Mouse (Mus musculus): ENCODE results near the gene Spdye4a. TPM values are rescaled to one million over a fixed set of nuclear protein-coding genes. Genes with fewer than 3 reads are reported as not detected.

Spdye4a gene
- polyA plus RNA-seq, 1 experiment from 2014 or later = not detected

DNA sequence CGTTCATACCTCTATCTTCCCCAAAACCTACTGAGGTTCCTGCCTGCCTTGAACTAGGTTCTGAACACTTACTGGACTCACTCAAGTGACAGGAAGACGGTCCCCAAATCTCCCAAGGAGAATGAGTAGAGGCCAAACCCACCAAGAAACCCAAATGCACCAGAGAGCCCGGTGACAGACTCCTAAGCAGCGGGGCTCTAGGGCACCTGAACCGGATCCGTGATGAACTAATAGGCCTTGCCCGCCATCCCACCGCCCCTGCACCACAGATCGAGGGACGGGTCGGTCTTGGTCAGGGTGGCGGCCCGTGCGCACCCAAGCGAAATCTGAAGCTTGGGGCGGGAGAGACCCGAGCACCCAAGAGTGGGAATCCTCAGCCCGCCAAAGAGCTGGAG lies 26.1 kb upstream of the Spdye4a start:
- no peak overlapping the region for H3K27ac ChIP-seq (ENCODE audit: low read depth, low read length)
- ATAC-seq (ENCODE audit: low FRiP score, low TSS enrichment) = no peak
- H3K9me3 ChIP-seq (ENCODE audit: control insufficient read depth, low read length) = no peaks in the 10 kb centered on the region
- peaks cover 70% of the 10 kb centered on the region for H3K27me3 ChIP-seq (ENCODE audit: control insufficient read depth, insufficient read depth, low read length)
- peak overlapping the region; percentile 84 for H3K4me2 ChIP-seq (replicated peaks; ENCODE audit: low read depth, low read length)
- peak overlapping the region; percentile 46 for H3K4me3 ChIP-seq (ENCODE audit: low read length)
- H3K9ac ChIP-seq (ENCODE audit: low read depth, low read length) = no peak overlapping the region
- peaks cover 21% of the 10 kb centered on the region for H3K4me1 ChIP-seq (ENCODE audit: control insufficient read depth, insufficient read depth, low read length)
- WGBS = 18% methylated on average over 18 of the region's 18 CpGs
- H3K36me3 ChIP-seq (ENCODE audit: control insufficient read depth, insufficient read depth, low read length) = peaks cover 13% of the 10 kb centered on the region; the same call in 1 of the 2 replicates

DNA sequence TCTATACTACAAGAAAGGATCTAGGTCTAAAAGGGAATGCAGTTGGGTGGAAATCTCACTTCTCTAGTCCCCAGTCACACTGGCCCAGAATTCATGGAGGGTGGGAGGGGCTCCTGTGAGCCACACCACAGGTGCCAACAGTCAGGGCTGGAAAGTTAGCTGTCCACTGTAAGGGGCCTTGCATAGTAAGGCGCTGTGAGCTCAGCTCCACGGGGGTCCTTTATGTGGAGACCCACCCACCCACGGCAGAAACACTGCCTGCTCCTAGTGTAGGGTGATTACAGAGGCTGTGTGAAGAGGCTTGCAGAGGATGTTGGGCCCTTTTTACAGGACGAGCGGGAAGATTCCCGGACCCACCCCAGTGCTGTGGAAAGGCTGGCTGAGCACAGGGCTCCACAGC lies 25.3 kb upstream of the Spdye4a start:
- 45% methylated on average over 6 of the region's 6 CpGs for WGBS
- ATAC-seq (ENCODE audit: low FRiP score, low TSS enrichment) = no peak
- H3K36me3 ChIP-seq (ENCODE audit: control insufficient read depth, insufficient read depth, low read length) = peaks cover 18% of the 10 kb centered on the region; the same call in 1 of the 2 replicates
- H3K9me3 ChIP-seq (ENCODE audit: control insufficient read depth, low read length) = no peaks in the 10 kb centered on the region
- peaks cover 21% of the 10 kb centered on the region for H3K4me1 ChIP-seq (ENCODE audit: control insufficient read depth, insufficient read depth, low read length)
- H3K27me3 ChIP-seq (ENCODE audit: control insufficient read depth, insufficient read depth, low read length) = peaks cover 63% of the 10 kb centered on the region
- H3K4me3 ChIP-seq (ENCODE audit: low read length) = no peak overlapping the region
- H3K9ac ChIP-seq (ENCODE audit: low read depth, low read length) = no peak overlapping the region
- no peak overlapping the region for H3K27ac ChIP-seq (ENCODE audit: low read depth, low read length)
- no peak overlapping the region for H3K4me2 ChIP-seq (replicated peaks; ENCODE audit: low read depth, low read length)

DNA sequence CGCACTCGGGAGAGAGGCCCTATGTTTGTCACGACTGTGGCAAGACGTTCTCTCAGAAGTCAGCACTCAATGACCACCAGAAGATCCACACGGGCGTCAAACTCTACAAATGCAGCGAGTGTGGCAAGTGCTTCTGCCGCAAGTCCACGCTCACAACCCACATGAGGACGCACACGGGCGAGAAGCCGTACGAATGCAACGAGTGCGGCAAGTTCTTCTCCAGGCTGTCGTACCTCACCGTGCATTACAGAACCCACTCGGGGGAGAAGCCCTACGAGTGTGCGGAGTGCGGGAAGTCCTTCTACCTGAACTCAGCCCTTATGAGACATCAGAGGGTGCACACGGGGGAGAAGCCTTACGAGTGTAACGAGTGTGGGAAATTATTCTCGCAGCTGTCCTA lies 18.2 kb upstream of the Spdye4a start:
- no peak overlapping the region for H3K9ac ChIP-seq (ENCODE audit: low read depth, low read length)
- H3K9me3 ChIP-seq (ENCODE audit: control insufficient read depth, low read length) = no peaks in the 10 kb centered on the region
- no peak overlapping the region for H3K27ac ChIP-seq (ENCODE audit: low read depth, low read length)
- peaks cover 90% of the 10 kb centered on the region for H3K36me3 ChIP-seq (ENCODE audit: control insufficient read depth, insufficient read depth, low read length)
- no peaks in the 10 kb centered on the region for H3K27me3 ChIP-seq (ENCODE audit: control insufficient read depth, insufficient read depth, low read length)
- no peak overlapping the region for H3K4me2 ChIP-seq (replicated peaks; ENCODE audit: low read depth, low read length)
- no peaks in the 10 kb centered on the region for H3K4me1 ChIP-seq (ENCODE audit: control insufficient read depth, insufficient read depth, low read length)
- H3K4me3 ChIP-seq (ENCODE audit: low read length) = no peak overlapping the region
- no peak for ATAC-seq (ENCODE audit: low FRiP score, low TSS enrichment)
- 96% methylated on average over 26 of the region's 26 CpGs for WGBS

DNA sequence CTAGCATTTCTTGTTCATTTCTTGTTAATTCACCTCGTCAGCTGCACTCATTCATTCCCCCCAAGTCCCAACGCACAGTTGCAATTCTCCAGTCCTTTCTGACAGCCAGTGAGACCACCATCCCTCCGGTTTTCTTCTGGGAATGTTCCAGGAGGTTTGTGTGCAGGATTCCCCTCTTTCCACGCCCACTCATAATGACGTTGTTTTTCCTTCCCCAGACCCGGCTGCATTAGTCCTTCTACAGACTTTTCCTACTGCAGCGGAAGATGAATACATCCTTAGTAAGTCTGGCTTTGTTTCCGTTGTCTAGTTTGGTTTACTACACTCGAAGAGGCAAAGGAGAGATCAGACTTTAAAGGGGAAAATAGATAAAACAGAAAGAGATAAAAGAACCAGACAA lies 9.3 kb upstream of the Spdye4a start:
- Histone ChIP-seq H3K9ac (ENCODE audit: low read depth, low read length) (peak overlapping the region; percentile 92; the same call in 1 of the 2 replicates), H3K4me3 (ENCODE audit: low read length) (peak overlapping the region; percentile 76), H3K27ac (ENCODE audit: low read depth, low read length) (no peak overlapping the region), H3K36me3 (ENCODE audit: control insufficient read depth, insufficient read depth, low read length) (peaks cover 33% of the 10 kb centered on the region), H3K9me3 (ENCODE audit: control insufficient read depth, low read length) (no peaks in the 10 kb centered on the region), H3K4me1 (ENCODE audit: control insufficient read depth, insufficient read depth, low read length) (peaks cover 13% of the 10 kb centered on the region), H3K27me3 (ENCODE audit: control insufficient read depth, insufficient read depth, low read length) (no peaks in the 10 kb centered on the region), H3K4me2 (replicated peaks; ENCODE audit: low read depth, low read length) (peak overlapping the region; percentile 67)
- no peak for ATAC-seq (ENCODE audit: low FRiP score, low TSS enrichment)
- 44% methylated on average over 9 of the region's 9 CpGs for WGBS

DNA sequence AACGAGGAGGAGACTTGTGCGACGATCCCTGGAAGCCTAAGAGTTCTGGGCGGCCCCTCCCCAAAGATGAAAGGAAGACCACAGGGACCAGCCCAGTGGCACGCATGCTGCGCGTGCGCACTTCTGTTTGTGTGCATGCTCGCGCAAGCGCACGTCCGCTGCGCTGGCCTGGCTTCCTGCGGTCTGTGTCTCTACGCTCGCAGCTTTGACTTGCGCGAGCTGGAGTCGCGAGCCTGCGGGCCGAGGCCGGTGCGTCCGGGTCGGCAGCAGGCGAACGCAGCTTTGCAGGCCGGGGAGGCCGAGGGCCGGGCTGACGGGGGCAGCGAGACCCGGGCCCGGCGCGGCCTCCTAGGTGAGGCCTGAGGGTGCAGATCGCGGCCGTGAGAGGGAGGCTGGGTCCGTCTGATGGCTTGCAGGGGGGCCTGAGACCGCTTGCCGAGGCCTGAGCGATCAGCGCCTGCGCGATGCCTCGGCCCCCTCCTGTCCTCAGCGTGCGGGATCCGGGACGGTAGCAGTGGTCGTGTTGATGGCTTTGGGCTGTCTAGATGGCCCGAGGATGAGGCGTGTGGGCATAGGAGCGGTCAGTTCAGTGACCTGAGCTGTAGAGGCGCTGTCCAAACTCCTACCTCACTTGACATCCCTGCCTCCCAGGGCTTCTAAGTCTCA lies 8.5 kb upstream of the Spdye4a start, which contains the start of gene Zfp12:
TSS of gene Zfp12 (plus strand) at position 136 of the 666 bp plus-strand sequence.
- Histone ChIP-seq H3K36me3 (ENCODE audit: control insufficient read depth, insufficient read depth, low read length) (peaks cover 24% of the 10 kb centered on the region), H3K4me1 (ENCODE audit: control insufficient read depth, insufficient read depth, low read length) (peaks cover 13% of the 10 kb centered on the region), H3K4me2 (replicated peaks; ENCODE audit: low read depth, low read length) (peak within 1 kb of the TSS; percentile 67), H3K9me3 (ENCODE audit: control insufficient read depth, low read length) (no peaks in the 10 kb centered on the region), H3K27ac (ENCODE audit: low read depth, low read length) (peak within 1 kb of the TSS; percentile 97), H3K9ac (ENCODE audit: low read depth, low read length) (peak within 1 kb of the TSS; percentile 92), H3K27me3 (ENCODE audit: control insufficient read depth, insufficient read depth, low read length) (no peaks in the 10 kb centered on the region), H3K4me3 (ENCODE audit: low read length) (peak within 1 kb of the TSS; percentile 76)
- under 1% methylated on average over 57 of the region's 58 CpGs for WGBS
- peak; percentile 98 for ATAC-seq (ENCODE audit: low FRiP score, low TSS enrichment)

DNA sequence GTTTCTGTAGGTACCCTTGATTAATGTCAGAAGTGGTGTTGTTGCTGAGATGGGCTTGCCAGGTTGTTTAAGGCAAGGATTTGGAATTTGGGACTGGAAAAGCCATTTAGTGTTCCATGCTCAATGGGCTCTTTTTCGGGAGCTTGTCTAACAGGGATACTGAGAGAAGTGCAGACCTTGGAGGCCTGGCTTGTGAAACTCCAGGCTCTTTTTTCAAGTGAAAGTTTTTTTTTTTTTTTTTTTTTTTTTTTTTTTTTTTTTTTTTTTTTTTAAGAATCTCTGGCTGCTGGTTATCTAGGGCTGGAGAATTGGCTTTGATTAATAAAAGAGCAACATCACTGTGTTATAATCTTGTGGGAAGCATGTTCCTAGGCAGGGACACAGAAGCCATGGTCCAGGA lies 4.4 kb downstream of the Spdye4a start:
- Histone ChIP-seq H3K4me1 (ENCODE audit: control insufficient read depth, insufficient read depth, low read length) (no peaks in the 10 kb centered on the region), H3K9me3 (ENCODE audit: control insufficient read depth, low read length) (no peaks in the 10 kb centered on the region), H3K36me3 (ENCODE audit: control insufficient read depth, insufficient read depth, low read length) (no peaks in the 10 kb centered on the region), H3K4me2 (replicated peaks; ENCODE audit: low read depth, low read length) (no peak overlapping the region), H3K4me3 (ENCODE audit: low read length) (no peak overlapping the region), H3K27ac (ENCODE audit: low read depth, low read length) (no peak overlapping the region), H3K9ac (ENCODE audit: low read depth, low read length) (no peak overlapping the region), H3K27me3 (ENCODE audit: control insufficient read depth, insufficient read depth, low read length) (no peaks in the 10 kb centered on the region)
- ATAC-seq (ENCODE audit: low FRiP score, low TSS enrichment) = no peak
- 91% methylated on average over 1 of the region's 1 CpGs for WGBS

DNA sequence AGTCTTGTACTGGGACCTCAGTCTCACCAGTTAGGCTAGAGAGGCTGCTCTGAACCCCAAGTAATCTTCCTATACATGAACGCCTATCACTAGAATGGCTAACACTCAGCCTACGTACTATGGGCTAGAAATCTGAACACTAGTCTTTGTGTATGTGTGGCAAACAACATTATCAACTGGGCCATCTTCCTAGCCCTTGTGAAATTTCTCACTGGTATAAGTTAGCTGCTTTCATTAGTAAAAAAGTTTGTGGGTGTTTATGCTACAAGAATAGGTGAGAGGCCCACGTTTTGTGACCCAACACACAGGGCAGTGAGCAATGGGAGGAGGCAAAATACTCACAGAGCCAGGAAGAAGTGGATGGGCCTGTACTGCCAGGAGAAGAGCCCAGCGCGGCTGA lies 5.7 kb downstream of the Spdye4a start:
- no peak overlapping the region for H3K4me3 ChIP-seq (ENCODE audit: low read length)
- no peaks in the 10 kb centered on the region for H3K27me3 ChIP-seq (ENCODE audit: control insufficient read depth, insufficient read depth, low read length)
- H3K4me2 ChIP-seq (replicated peaks; ENCODE audit: low read depth, low read length) = no peak overlapping the region
- no peak overlapping the region for H3K27ac ChIP-seq (ENCODE audit: low read depth, low read length)
- H3K4me1 ChIP-seq (ENCODE audit: control insufficient read depth, insufficient read depth, low read length) = no peaks in the 10 kb centered on the region
- 79% methylated on average over 5 of the region's 5 CpGs for WGBS
- no peaks in the 10 kb centered on the region for H3K36me3 ChIP-seq (ENCODE audit: control insufficient read depth, insufficient read depth, low read length)
- H3K9me3 ChIP-seq (ENCODE audit: control insufficient read depth, low read length) = no peaks in the 10 kb centered on the region
- H3K9ac ChIP-seq (ENCODE audit: low read depth, low read length) = no peak overlapping the region
- no peak for ATAC-seq (ENCODE audit: low FRiP score, low TSS enrichment)

DNA sequence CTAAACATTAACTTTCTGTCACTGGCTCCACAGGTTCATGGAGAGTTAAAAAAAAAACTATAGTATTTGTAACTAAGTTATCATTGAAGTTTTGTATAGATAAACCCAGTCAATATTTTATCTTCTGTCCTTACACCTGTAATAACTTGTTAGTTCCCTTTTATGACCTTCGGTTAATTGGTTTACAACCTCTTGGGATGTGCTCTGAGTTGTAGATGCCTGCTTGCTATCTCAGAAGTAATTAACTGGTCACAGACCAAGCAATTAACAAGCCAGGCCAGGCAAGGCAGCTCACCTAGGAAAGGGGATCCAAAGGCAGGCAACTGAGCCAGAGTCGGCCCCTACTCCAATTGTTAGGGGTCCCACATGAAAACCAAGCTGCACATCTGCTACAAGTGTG lies 12.9 kb downstream of the Spdye4a start:
- Histone ChIP-seq H3K9ac (ENCODE audit: low read depth, low read length) (no peak overlapping the region), H3K27ac (ENCODE audit: low read depth, low read length) (no peak overlapping the region), H3K4me3 (ENCODE audit: low read length) (no peak overlapping the region), H3K27me3 (ENCODE audit: control insufficient read depth, insufficient read depth, low read length) (no peaks in the 10 kb centered on the region), H3K36me3 (ENCODE audit: control insufficient read depth, insufficient read depth, low read length) (no peaks in the 10 kb centered on the region), H3K4me2 (replicated peaks; ENCODE audit: low read depth, low read length) (no peak overlapping the region), H3K9me3 (ENCODE audit: control insufficient read depth, low read length) (peaks cover under 1% of the 10 kb centered on the region; the same call in 1 of the 2 replicates), H3K4me1 (ENCODE audit: control insufficient read depth, insufficient read depth, low read length) (no peaks in the 10 kb centered on the region)
- 52% methylated on average over 2 of the region's 2 CpGs for WGBS
- ATAC-seq (ENCODE audit: low FRiP score, low TSS enrichment) = no peak

DNA sequence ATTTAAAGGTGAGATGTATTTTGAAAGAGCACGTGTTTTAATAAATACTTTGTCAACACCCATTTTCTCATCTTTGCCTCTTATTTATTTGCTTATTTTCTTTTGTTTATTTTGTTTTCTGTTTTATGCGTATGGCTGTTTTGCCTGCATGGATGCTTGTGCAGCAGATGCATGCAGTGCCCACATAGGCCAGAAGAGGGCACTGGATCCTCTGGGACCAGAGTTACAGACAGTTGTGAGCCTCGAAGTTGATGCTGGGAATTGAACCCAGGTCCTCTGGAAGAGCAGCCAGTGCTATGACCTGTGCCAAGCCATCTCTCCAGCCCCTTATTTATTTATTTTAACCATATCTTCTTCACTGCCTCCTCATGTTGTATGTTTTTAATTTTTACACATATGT lies 21.7 kb downstream of the Spdye4a start:
- no peak overlapping the region for H3K4me3 ChIP-seq (ENCODE audit: low read length)
- no peak for ATAC-seq (ENCODE audit: low FRiP score, low TSS enrichment)
- H3K9ac ChIP-seq (ENCODE audit: low read depth, low read length) = no peak overlapping the region
- no peaks in the 10 kb centered on the region for H3K4me1 ChIP-seq (ENCODE audit: control insufficient read depth, insufficient read depth, low read length)
- no peaks in the 10 kb centered on the region for H3K27me3 ChIP-seq (ENCODE audit: control insufficient read depth, insufficient read depth, low read length)
- no peak overlapping the region for H3K4me2 ChIP-seq (replicated peaks; ENCODE audit: low read depth, low read length)
- H3K9me3 ChIP-seq (ENCODE audit: control insufficient read depth, low read length) = peaks cover 5% of the 10 kb centered on the region; the same call in 1 of the 2 replicates
- H3K36me3 ChIP-seq (ENCODE audit: control insufficient read depth, insufficient read depth, low read length) = no peaks in the 10 kb centered on the region
- 75% methylated on average over 3 of the region's 3 CpGs for WGBS
- no peak overlapping the region for H3K27ac ChIP-seq (ENCODE audit: low read depth, low read length)

All from kidney, embryonic 14.5 days (tissue).